Mouse (Mus musculus): ENCODE results near the gene Hnrnph3. TPM values are rescaled to one million over a fixed set of nuclear protein-coding genes. Genes with fewer than 3 reads are reported as not detected.

The Hnrnph3 gene
- polyA plus RNA-seq, 2 experiments from 2014 or later, result 66.3 to 75.6 TPM

DNA sequence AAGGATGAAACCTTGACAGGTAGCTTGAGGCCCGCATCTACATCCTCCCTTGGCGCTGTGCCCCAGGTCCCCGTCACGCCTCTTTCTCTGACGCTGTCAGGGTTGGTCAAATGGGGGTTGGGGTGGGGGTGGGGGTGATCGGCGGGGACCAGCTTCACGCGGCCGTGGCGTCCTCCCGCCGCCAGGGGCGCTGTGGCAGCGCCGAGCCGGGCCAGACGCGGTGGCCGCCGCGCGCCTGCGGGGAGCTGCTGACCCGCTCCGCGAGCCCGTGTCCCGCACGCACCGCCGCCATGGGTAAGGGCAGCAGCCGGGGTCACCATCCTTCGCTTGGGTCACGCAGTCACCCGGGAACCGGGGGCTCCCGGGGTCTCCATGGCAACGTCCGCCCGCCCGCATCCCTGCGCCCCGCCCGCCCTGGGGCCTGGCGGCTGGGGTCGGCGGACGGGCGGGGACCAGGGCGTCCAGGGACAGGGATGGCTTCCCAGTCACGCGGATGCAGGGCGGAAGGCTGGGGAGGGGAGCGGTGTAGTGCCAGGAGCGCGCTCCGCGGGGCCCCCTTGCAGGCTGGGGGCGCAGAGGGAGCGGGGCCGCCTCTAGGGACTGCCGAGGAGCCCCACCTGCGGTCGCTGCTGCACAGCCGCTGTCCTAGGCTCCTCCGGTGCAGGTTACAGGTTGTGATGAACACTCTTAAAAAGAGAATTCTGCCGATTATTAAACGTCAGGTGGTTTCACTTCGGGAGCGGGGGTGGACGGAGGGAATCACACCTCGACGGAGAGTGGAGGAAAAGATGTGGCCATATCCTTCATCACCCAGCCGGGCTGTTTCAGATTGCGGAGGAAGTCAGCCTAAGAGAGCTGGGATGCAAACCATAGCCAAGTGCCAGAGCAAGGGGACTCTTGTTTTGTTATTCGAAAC is 43.7 kb downstream of the Hnrnph3 start, which contains the start of gene Rufy2:
Rufy2 (plus strand) TSS at position 185 of the 916 bp plus-strand sequence.
- ATAC-seq, result peak; percentile 82

DNA sequence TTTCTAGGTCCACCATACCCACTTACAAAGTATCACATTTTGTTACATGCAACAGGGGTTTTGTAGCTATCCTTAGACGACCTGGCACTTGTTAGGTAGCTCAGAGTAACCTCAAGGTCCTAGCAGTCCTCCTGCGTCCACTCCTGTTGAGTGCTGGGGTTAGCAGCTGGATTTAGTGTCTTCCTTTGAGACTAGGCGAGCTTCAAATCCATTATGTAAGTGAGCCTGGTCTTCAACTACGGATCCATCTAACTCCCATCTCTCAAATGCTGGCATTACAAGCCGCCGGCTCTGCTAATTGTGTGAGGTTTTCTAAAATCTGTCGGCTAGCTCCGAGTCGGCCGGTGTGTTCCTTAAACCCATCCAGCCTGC is 44.4 kb downstream of the Hnrnph3 start:
- peak; percentile 2 for ATAC-seq

DNA sequence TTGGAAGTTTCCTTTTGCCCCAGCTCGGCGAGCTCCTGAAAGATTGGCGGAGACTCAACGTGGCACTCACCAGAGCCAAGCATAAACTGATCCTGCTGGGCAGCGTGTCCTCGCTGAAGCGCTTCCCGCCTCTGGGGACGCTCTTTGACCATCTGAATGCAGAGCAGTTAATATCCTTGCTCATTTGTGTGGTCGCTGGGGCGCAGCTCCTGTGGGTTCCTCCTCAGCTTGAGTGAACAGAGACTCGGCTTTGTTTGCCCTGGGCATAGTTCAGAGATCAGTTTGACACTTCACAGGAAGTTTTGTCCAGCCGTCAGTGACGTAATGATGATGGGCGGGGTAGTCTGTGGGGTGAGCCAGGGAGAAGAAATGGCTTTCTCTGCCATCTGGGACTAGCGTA is 52.2 kb downstream of the Hnrnph3 start:
- no peak for ATAC-seq

DNA sequence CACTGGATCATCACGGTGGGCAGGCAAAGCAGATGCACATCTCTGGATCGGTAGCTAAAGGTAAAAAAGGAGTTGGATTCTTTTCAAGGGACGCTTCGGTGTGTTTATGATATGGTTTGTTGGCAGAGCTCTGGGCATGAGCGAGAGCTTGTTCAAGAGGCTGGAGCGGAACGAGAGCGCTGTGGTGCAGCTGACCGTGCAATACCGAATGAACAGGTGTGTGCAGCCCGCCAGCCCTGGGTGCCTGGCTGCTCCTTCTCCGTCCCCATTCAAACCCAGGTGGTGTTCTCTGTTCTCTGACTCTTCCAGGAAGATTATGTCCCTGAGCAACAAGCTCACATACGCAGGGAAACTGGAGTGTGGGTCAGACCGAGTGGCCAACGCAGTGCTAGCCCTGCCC is 57.7 kb downstream of the Hnrnph3 start:
- ATAC-seq, result no peak

DNA sequence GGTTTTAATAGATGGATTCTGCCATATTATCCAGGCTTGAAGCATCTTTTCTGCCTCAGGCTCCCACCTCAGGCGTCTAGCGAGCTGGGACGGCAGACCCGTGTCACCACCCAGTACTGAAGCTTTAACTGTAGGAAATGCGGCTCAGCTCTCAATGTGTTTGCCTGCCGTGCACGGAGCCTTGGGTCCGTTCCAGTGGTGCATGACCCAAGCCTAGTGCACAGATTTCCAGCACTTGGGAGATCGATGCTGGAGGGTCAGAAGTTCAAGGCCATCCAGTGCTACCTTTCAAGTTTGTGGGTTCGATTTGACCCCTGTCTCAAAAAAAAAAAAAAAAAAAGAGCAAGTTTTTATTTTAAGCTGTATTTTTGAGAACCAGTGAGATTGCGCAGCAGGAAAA is 58.2 kb downstream of the Hnrnph3 start:
- no peak for ATAC-seq

Other genes with a start within 250 kb of the Hnrnph3 start
- gene Ccar1, start 231.9 kb downstream of the Hnrnph3 start, polyA plus RNA-seq (2017; shearing (Covaris generic)), result 100 to 1,000 TPM; 111 to 132 TPM
- 1 to 10 TPM; 5.1 to 6.3 TPM for gene Tet1, start 115.2 kb downstream of the Hnrnph3 start, polyA plus RNA-seq (2017; shearing (Covaris generic))
- gene Slc25a16, start 103.6 kb downstream of the Hnrnph3 start, polyA plus RNA-seq (2017; shearing (Covaris generic)), result 1 to 10 TPM; 3.2 to 3.5 TPM
- gene Dna2, start 77.2 kb downstream of the Hnrnph3 start, polyA plus RNA-seq (2017; shearing (Covaris generic)), result 1 to 10 TPM; 4.6 to 5.2 TPM
- gene Rufy2, start 44.0 kb downstream of the Hnrnph3 start, polyA plus RNA-seq (2017; shearing (Covaris generic)), result 10 to 100 TPM; 35.9 to 36.7 TPM
- under 1 TPM in 1 of 2 experiments, not detected in 1; 0.44 TPM for gene Pbld2, start 98 bp upstream of the Hnrnph3 start, polyA plus RNA-seq (2017; shearing (Covaris generic))
- not detected for gene Pbld1, start 35.9 kb upstream of the Hnrnph3 start, polyA plus RNA-seq (2017; shearing (Covaris generic))
- gene Atoh7, start 75.4 kb upstream of the Hnrnph3 start, polyA plus RNA-seq (2017; shearing (Covaris generic)), result not detected
- gene Mypn, start 179.7 kb upstream of the Hnrnph3 start, polyA plus RNA-seq (2017; shearing (Covaris generic)), result under 1 TPM in 1 of 2 experiments, not detected in 1; 0.12 TPM
- gene Herc4, start 219.6 kb upstream of the Hnrnph3 start, polyA plus RNA-seq (2017; shearing (Covaris generic)), result 10 to 100 TPM; 76.2 to 80.8 TPM

Measured in activated CD4-positive, CD25-positive, alpha-beta regulatory T cell, adult 4 months (primary cell).